Mouse (Mus musculus) MEL (cell line): ENCODE measurements around the gene Runx1. TPM values are rescaled to one million over a fixed set of nuclear protein-coding genes. Genes with fewer than 3 reads are reported as not detected.

Source experiments
- DNase-seq: peaks from one replicate; pipeline ENCODE4 v3.0.0; 2011; ENCODE audit warnings: low read depth, low spot score
- H3K27ac ChIP-seq: 2 replicates; pipeline ENCODE4 v1.5.1; 2012; ENCODE audit warnings: low read depth, mild to moderate bottlenecking, control low read depth, low read length, moderate library complexity; ENCODE audit not compliant: control insufficient read depth
- H3K27me3 ChIP-seq, 2 experiments: fragments of 150-350 bp in 1 of 2; sonication (generic) in 1 of 2; 2 replicates each; pipeline ENCODE4 v1.6.1; 2012; ENCODE audit warnings: low read length in 2 of 2, mild to moderate bottlenecking in 2 of 2, improper control_type of control experiment in 1 of 2, moderate library complexity in 1 of 2; ENCODE audit not compliant: insufficient read depth in 2 of 2, control insufficient read depth in 1 of 2
- H3K36me3 ChIP-seq, 2 experiments: 2 replicates each; pipeline ENCODE4 v1.6.1; 2012 to 2014; ENCODE audit warnings: low read length in 2 of 2, improper control_type of control experiment in 1 of 2, inconsistent platforms in 1 of 2, mild to moderate bottlenecking in 1 of 2; ENCODE audit not compliant: insufficient read depth in 2 of 2, control insufficient read depth in 1 of 2
- H3K4me1 ChIP-seq, 2 experiments: fragments of 150-350 bp in 1 of 2; sonication (generic) in 1 of 2; 2 replicates each; pipeline ENCODE4 v1.6.1; 2012; ENCODE audit warnings: low read length in 2 of 2, improper control_type of control experiment in 1 of 2, mild to moderate bottlenecking in 1 of 2; ENCODE audit not compliant: insufficient read depth in 2 of 2, control insufficient read depth in 1 of 2
- H3K4me3 ChIP-seq, 2 experiments: fragments of 150-350 bp in 1 of 2; sonication (generic) in 1 of 2; 2 replicates each; pipeline ENCODE4 v1.5.1; 2012; ENCODE audit warnings: low read depth in 2 of 2, low read length in 2 of 2, mild to moderate bottlenecking in 2 of 2, moderate library complexity in 2 of 2, control low read depth in 1 of 2, improper control_type of control experiment in 1 of 2; ENCODE audit not compliant: control insufficient read depth in 1 of 2, insufficient read depth in 1 of 2
- H3K79me2 ChIP-seq: 2 replicates; pipeline ENCODE4 v1.6.1; 2012; ENCODE audit warnings: mild to moderate bottlenecking, low read length, moderate library complexity; ENCODE audit not compliant: control insufficient read depth, poor library complexity, insufficient read depth
- H3K9ac ChIP-seq: 2 replicates; pipeline ENCODE4 v1.6.1; 2012; ENCODE audit warnings: low read depth, mild to moderate bottlenecking, control low read depth, low read length, moderate library complexity; ENCODE audit not compliant: control insufficient read depth, poor library complexity, severe bottlenecking
- H3K9me3 ChIP-seq: fragments of 150-350 bp; sonication (generic); replicated peaks from 2 replicates; pipeline ENCODE4 v1.6.1; 2012; ENCODE audit warnings: mild to moderate bottlenecking, low read length, improper control_type of control experiment, moderate library complexity; ENCODE audit not compliant: insufficient read depth
- CHD1 ChIP-seq: IDR thresholded peaks from 2 replicates; pipeline ENCODE4 v1.6.1; 2012; ENCODE audit warnings: low read depth, mild to moderate bottlenecking, inconsistent platforms, low read length, improper control_type of control experiment
- CHD2 ChIP-seq: IDR thresholded peaks from 2 replicates; pipeline ENCODE4 v1.6.1; 2011; ENCODE audit warnings: low read length, improper control_type of control experiment
- ETS1 ChIP-seq: IDR thresholded peaks from 2 replicates; pipeline ENCODE4 v1.6.1; 2012; ENCODE audit warnings: low read depth, mild to moderate bottlenecking, inconsistent platforms, low read length, improper control_type of control experiment, moderate library complexity
- JUND ChIP-seq: IDR thresholded peaks from 2 replicates; pipeline ENCODE4 v1.6.1; 2011; ENCODE audit warnings: low read depth, mild to moderate bottlenecking, improper control_type of control experiment, low read length
- MAX ChIP-seq: IDR thresholded peaks from 2 replicates; pipeline ENCODE4 v1.6.1; 2011; ENCODE audit warnings: low read length, improper control_type of control experiment
- MEF2A ChIP-seq: IDR thresholded peaks from 2 replicates; pipeline ENCODE4 v1.6.1; 2014; ENCODE audit warnings: low read depth, mild to moderate bottlenecking, inconsistent platforms, low read length, improper control_type of control experiment; ENCODE audit not compliant: poor library complexity, insufficient replicate concordance, severe bottlenecking; ENCODE audit errors: extremely low read depth
- NELFE ChIP-seq: IDR thresholded peaks from 2 replicates; pipeline ENCODE4 v1.6.1; 2011; ENCODE audit warnings: low read depth, low read length, improper control_type of control experiment
- NRF1 ChIP-seq: IDR thresholded peaks from 2 replicates; pipeline ENCODE4 v1.6.1; 2014; ENCODE audit warnings: low read depth, mild to moderate bottlenecking, inconsistent platforms, low read length, improper control_type of control experiment, moderate library complexity; ENCODE audit not compliant: poor library complexity, insufficient read depth, severe bottlenecking
- POLR2A ChIP-seq, 2 experiments: IDR thresholded peaks; 2 replicates each; pipeline ENCODE4 v1.6.1; 2011 to 2012; ENCODE audit warnings: low read length in 2 of 2, mild to moderate bottlenecking in 2 of 2, control low read depth in 1 of 2, improper control_type of control experiment in 1 of 2, low read depth in 1 of 2, moderate library complexity in 1 of 2; ENCODE audit not compliant: control insufficient read depth in 1 of 2, insufficient read depth in 1 of 2, poor library complexity in 1 of 2
- POLR2AphosphoS5 ChIP-seq: IDR thresholded peaks from 2 replicates; pipeline ENCODE4 v1.6.1; 2012; ENCODE audit warnings: low read depth, borderline replicate concordance, mild to moderate bottlenecking, inconsistent platforms, low read length, moderate library complexity, mixed read lengths
- RAD21 ChIP-seq: IDR thresholded peaks from 2 replicates; pipeline ENCODE4 v1.6.1; 2011; ENCODE audit warnings: mild to moderate bottlenecking, low read depth, low read length, improper control_type of control experiment
- RCOR1 ChIP-seq: IDR thresholded peaks from 2 replicates; pipeline ENCODE4 v1.6.1; 2012; ENCODE audit warnings: low read depth, mild to moderate bottlenecking, inconsistent platforms, low read length, improper control_type of control experiment
- SIN3A ChIP-seq: IDR thresholded peaks from 2 replicates; pipeline ENCODE4 v1.6.1; 2012; ENCODE audit warnings: low read length, improper control_type of control experiment, inconsistent platforms
- SMC3 ChIP-seq: IDR thresholded peaks from 2 replicates; pipeline ENCODE4 v1.6.1; 2011; ENCODE audit warnings: low read depth, low read length, improper control_type of control experiment
- TAL1 ChIP-seq: IDR thresholded peaks from 2 replicates; pipeline ENCODE4 v1.6.1; 2012; ENCODE audit warnings: mild to moderate bottlenecking, inconsistent platforms, low read length, moderate library complexity, mixed read lengths
- TBP ChIP-seq: IDR thresholded peaks from 2 replicates; pipeline ENCODE4 v1.8.0; 2011; ENCODE audit warnings: low read depth, low read length, improper control_type of control experiment
- USF2 ChIP-seq, 2 experiments: IDR thresholded peaks; 2 replicates each; pipeline ENCODE4 v1.6.1; 2011 to 2012; ENCODE audit warnings: improper control_type of control experiment in 2 of 2, low read length in 2 of 2, borderline replicate concordance in 1 of 2, inconsistent platforms in 1 of 2, low read depth in 1 of 2, mild to moderate bottlenecking in 1 of 2; ENCODE audit not compliant: insufficient read depth in 1 of 2
- ZMIZ1 ChIP-seq: IDR thresholded peaks from 2 replicates; pipeline ENCODE4 v1.6.1; 2012; ENCODE audit warnings: low read depth, mild to moderate bottlenecking, inconsistent platforms, low read length, improper control_type of control experiment, moderate library complexity
- polyA plus RNA-seq, 2 experiments: library from polyadenylated mRNA; stranded (reverse) in 1 of 2; unstranded in 1 of 2; fragments of >175 nt in 1 of 2; fragments of >200 nt in 1 of 2; gene quantifications; 2 replicates each; pipeline versions ENCODE4 v1.2.1 to v1.2.4; 2012; ENCODE audit warnings: low replicate concordance in 2 of 2, low read depth in 1 of 2; ENCODE audit not compliant: insufficient read length in 2 of 2, insufficient read depth in 1 of 2, missing spikeins in 1 of 2
- total RNA-seq: library from RNA; depleted of rRNA; stranded (reverse); fragments of 300-350 nt; gene quantifications from 2 replicates; pipeline ENCODE4 v1.2.3, GENCODE M21; 2012

The Runx1 gene
- total and polyA plus RNA-seq, 3 experiments: 14.3 to 23.5 TPM; not detected in 1

DNA sequence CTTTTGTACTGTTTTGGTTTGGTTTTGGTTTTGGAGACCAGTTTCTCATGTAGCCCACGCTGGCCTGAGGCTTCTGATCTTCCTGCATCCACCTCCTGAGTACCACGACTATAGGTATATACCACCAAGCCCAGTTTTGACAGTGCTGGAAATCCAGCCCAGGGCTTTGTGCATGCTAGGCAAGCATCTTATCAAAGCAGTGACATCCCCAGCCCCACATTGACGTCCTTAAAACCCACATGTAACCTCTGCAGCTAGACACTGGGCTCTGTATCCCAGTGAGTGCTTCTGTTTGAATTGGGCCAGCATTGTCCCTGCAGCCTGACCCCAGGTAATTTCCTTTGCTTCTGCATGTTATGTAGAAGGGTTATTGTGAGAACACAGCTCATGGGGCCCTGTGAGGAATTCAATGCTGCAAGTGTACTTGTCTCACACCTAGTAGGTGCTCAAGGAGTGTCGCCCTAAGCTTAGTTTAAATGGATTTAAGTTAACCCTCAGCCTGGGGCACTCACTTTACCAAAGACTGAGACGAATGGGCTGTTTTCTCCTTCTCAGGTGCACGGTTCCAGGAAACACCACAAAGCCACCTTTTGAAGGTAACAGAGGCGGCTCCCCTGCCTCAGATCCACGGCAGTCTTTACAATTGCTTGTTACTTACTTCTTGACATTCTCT is 15.2 kb downstream of the Runx1 start:
- H3K4me3 ChIP-seq: no peak overlapping the region
- peaks cover 16 to 44% of the 10 kb centered on the region in 2 experiments for H3K4me1 ChIP-seq
- no peaks in the 10 kb centered on the region for H3K27me3 ChIP-seq
- no peak for DNase-seq
- H3K27ac ChIP-seq: no peak overlapping the region
- H3K79me2 ChIP-seq: peaks cover 80% of the 10 kb centered on the region
- TF ChIP-seq POLR2AphosphoS5 (no peak), MAX (no peak), JUND (no peak), USF2 (IDR thresholded peaks at IDR 0.05; ENCODE audit: borderline replicate concordance in 1 of 2, insufficient read depth in 1 of 2, low read depth in 1 of 2, low read length in 2 of 2) (no peak), RAD21 (no peak), TAL1 (no peak), ZMIZ1 (no peak), CHD1 (no peak), TBP (no peak), NELFE (no peak), ETS1 (no peak), SIN3A (no peak), MEF2A (no peak), NRF1 (no peak), CHD2 (no peak), RCOR1 (no peak)
- H3K36me3 ChIP-seq: peaks cover 20 to 43% of the 10 kb centered on the region in 2 experiments
- H3K9me3 ChIP-seq: no peaks in the 10 kb centered on the region
- H3K9ac ChIP-seq: no peak overlapping the region

- no peaks in the 10 kb centered on the region for H3K27me3 ChIP-seq
- TF ChIP-seq POLR2A (IDR thresholded peaks at IDR 0.05; ENCODE audit: control insufficient read depth in 1 of 2, insufficient read depth in 1 of 2, low read depth in 1 of 2, low read length in 2 of 2, poor library complexity in 1 of 2): no peak
- TF ChIP-seq SMC3: no peak
- TF ChIP-seq CHD2: no peak
- H3K4me3 ChIP-seq: no peak overlapping the region
- DNase-seq: no peak
- no peaks in the 10 kb centered on the region for H3K9me3 ChIP-seq
- peaks cover 18 to 54% of the 10 kb centered on the region in 2 experiments for H3K4me1 ChIP-seq
- H3K9ac ChIP-seq: no peak overlapping the region
- no peak overlapping the region for H3K27ac ChIP-seq
- peaks cover 19 to 50% of the 10 kb centered on the region in 2 experiments for H3K36me3 ChIP-seq
- peaks cover 80% of the 10 kb centered on the region for H3K79me2 ChIP-seq
Measured at GRCm38 (mm10) chr16:92807772-92808171, 18.2 kb downstream of the Runx1 start.
